In the genomic region with DNA sequence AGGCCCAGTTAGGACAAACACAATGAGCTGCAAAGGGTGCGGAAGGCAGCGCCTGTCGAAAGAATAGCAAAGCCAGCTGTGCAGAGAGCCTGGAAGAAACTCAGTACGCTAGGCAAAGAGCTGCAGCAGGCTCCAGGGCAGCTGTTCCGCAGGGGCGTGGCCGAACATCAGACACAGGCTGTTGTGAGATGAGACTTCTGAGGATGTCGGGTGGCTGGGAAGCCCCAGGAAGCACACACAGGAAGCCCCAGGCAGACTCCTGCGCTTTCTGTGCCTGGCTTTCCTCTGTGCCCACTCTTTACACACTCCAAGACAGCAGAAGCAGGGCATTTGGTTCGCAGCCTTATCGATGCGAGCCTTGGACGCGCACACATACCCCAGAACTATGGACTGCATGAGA, we compare ENCODE assay signal across 9 mouse cellular contexts. TPM values are rescaled to one million over a fixed set of nuclear protein-coding genes. Genes with fewer than 3 reads are reported as not detected.
DNase-seq lines count a peak whose midpoint lies in the region; ATAC-seq lines count a peak whose summit lies in the region.
"Had no signal": no experiment of that assay in that cellular context is flagged by ENCODE, and none has a peak within 500 bp of the region (broad histone marks: within the 10 kb centered on the region; RNA-seq: fewer than 3 reads in every experiment).

No protein-coding gene starts in this region.

- H3K4me2 ChIP-seq in intestine, embryonic 16.5 days (ENCODE audit: low read depth, low read length) = peak overlapping the region; percentile 42

- H3K4me1 ChIP-seq in intestine, embryonic 16.5 days (ENCODE audit: control insufficient read depth, insufficient read depth, low read length) = no peaks in the 10 kb centered on the region

- no peak overlapping the region for H3K27ac ChIP-seq in intestine, embryonic 16.5 days (ENCODE audit: low read length)
- H3K27ac ChIP-seq: macrophage had no signal

- WGBS in intestine, embryonic 16.5 days = 39% methylated on average over 14 of the region's 14 CpGs

- DNase-seq in CD4-positive, CD25-positive, alpha-beta regulatory T cell, adult 2 months (ENCODE audit: low read depth, low spot score) = peak; percentile 28
- peak; percentile 38 to 49 for DNase-seq in gastrocnemius, postnatal 36 days
- peak; percentile 5 for DNase-seq in naive thymus-derived CD4-positive, alpha-beta T cell, adult 2 months (ENCODE audit: low read depth)
- no peak for DNase-seq in spleen, adult 18-20 months
- no peak for DNase-seq in cerebellum, postnatal 10 days
- no peak for DNase-seq in adrenal gland, adult 8-10 months

- ATAC-seq in activated CD4-positive, CD25-positive, alpha-beta regulatory T cell, adult 4 months = peak; percentile 54
- ATAC-seq in intestine, embryonic 16.5 days = peak; percentile 62

- no peaks in the 10 kb centered on the region for H3K36me3 ChIP-seq in intestine, embryonic 16.5 days (ENCODE audit: control insufficient read depth, insufficient read depth, low read length)

- H3K9ac ChIP-seq in intestine, embryonic 16.5 days (ENCODE audit: low read depth, low read length) = no peak overlapping the region

- intact Hi-C loops in gastrocnemius, postnatal 36 days (cut with DNase I) = loop anchor here (10.0 kb wide), 1 partner anchor 540 kb away; no protein-coding TSS in a partner anchor

- H3K9me3 ChIP-seq in intestine, embryonic 16.5 days (ENCODE audit: control insufficient read depth, low read length) = no peaks in the 10 kb centered on the region

- 0 out of 2 replicates have a peak overlapping the region, but pooled peaks have one; percentile 2 for H3K4me3 ChIP-seq in intestine, embryonic 16.5 days (ENCODE audit: low read length)

- H3K27me3 ChIP-seq in intestine, embryonic 16.5 days (replicated peaks; ENCODE audit: control insufficient read depth, insufficient read depth, low read length) = no peaks in the 10 kb centered on the region

RNA-seq across cellular contexts. Expression of a gene that starts 17.4 kb away (rescaled TPM):
- polyA plus RNA-seq in activated CD4-positive, CD25-positive, alpha-beta regulatory T cell, adult 4 months (2017; shearing (Covaris generic)) = under 1 TPM in 1 of 2 experiments, not detected in 1; 0.16 TPM
- not detected for total RNA-seq in gastrocnemius, postnatal 36 days (2021)
- polyA plus RNA-seq in intestine, embryonic 16.5 days (2015; fragmentation: Nextera tagmentation; extraction: Ambion mirVana) = 45.8 and 56.1 TPM in 2 replicates
- total RNA-seq in adrenal gland, adult 8-10 months (2022) = not detected
- polyA plus RNA-seq: macrophage had no signal

RNA-seq across cellular contexts. Expression of a gene that starts 25.2 kb away (rescaled TPM):
- 10 to 100 TPM; 52.7 to 92.5 TPM for polyA plus RNA-seq in activated CD4-positive, CD25-positive, alpha-beta regulatory T cell, adult 4 months (2017; shearing (Covaris generic))
- total RNA-seq in gastrocnemius, postnatal 36 days (2021) = 1 to 10 TPM; 6.1 to 7.8 TPM
- 25.5 and 27.6 TPM in 2 replicates for polyA plus RNA-seq in intestine, embryonic 16.5 days (2015; fragmentation: Nextera tagmentation; extraction: Ambion mirVana)
- 10 to 100 TPM; 32.4 to 53.5 (median 42.9) TPM for total RNA-seq in adrenal gland, adult 8-10 months (2022)

RNA-seq across cellular contexts. Expression of a gene that starts 44.4 kb away (rescaled TPM):
- polyA plus RNA-seq in activated CD4-positive, CD25-positive, alpha-beta regulatory T cell, adult 4 months (2017; shearing (Covaris generic)) = not detected
- total RNA-seq in gastrocnemius, postnatal 36 days (2021) = not detected
- polyA plus RNA-seq in intestine, embryonic 16.5 days (2015; fragmentation: Nextera tagmentation; extraction: Ambion mirVana) = 0.17 and 0.45 TPM in 2 replicates
- under 1 TPM; 0.31 to 0.56 (median 0.36) TPM for total RNA-seq in adrenal gland, adult 8-10 months (2022)
- polyA plus RNA-seq: macrophage had no signal

RNA-seq across cellular contexts. Expression of a gene that starts 44.6 kb away (rescaled TPM):
- polyA plus RNA-seq in activated CD4-positive, CD25-positive, alpha-beta regulatory T cell, adult 4 months (2017; shearing (Covaris generic)) = 1 to 10 TPM; 9.0 to 10.0 TPM
- 10 to 100 TPM; 17.1 to 19.7 TPM for total RNA-seq in gastrocnemius, postnatal 36 days (2021)
- polyA plus RNA-seq in intestine, embryonic 16.5 days (2015; fragmentation: Nextera tagmentation; extraction: Ambion mirVana) = 29.3 and 33.2 TPM in 2 replicates
- 10 to 100 TPM; 30.6 to 36.8 (median 34.8) TPM for total RNA-seq in adrenal gland, adult 8-10 months (2022)

Comparison
In these comparisons a context has a peak if more than half of its experiments do, and no peak if none do; other contexts are left out.
1. DNase-seq: peak in CD4-positive, CD25-positive, alpha-beta regulatory T cell, adult 2 months (single experiment), gastrocnemius, postnatal 36 days (2 of 2) and naive thymus-derived CD4-positive, alpha-beta T cell, adult 2 months (single experiment); none in spleen, adult 18-20 months (0 of 2), cerebellum, postnatal 10 days (0 of 2) and adrenal gland, adult 8-10 months (single experiment).